In genomic region chr3:52828473-52828872, GRCm38 (mm10) we compare ENCODE assay signal across 21 mouse cellular contexts.
"Had no signal": no experiment of that assay in that cellular context is flagged by ENCODE, and none has a peak within 500 bp of the region (broad histone marks: within the 10 kb centered on the region; RNA-seq: fewer than 3 reads in every experiment).

No protein-coding gene starts in this region.

- DNase-seq: lung, adult 18-20 months; lung, embryonic 14.5 days; lung, postnatal 10 days; lung, postnatal 4 days; midbrain, embryonic 14.5 days; retina, postnatal 1 day; right cerebral cortex, adult 18-20 months; right cerebral cortex, postnatal 25 days; right cerebral cortex, postnatal 4 days; spleen, adult 18-20 months; thymus, adult 18-20 months; thymus, postnatal 14 days; thymus, postnatal 36 days had no signal

- H3K9me3 ChIP-seq: liver, embryonic 15.5 days; megakaryocyte, embryonic 14.5 days; midbrain, embryonic 10.5 days; midbrain, embryonic 12.5 days; neural tube, embryonic 13.5 days; neural tube, embryonic 15.5 days had no signal

- H3K4me3 ChIP-seq: liver, embryonic 15.5 days; megakaryocyte, embryonic 14.5 days; midbrain, embryonic 10.5 days; midbrain, embryonic 12.5 days; myocyte; neural tube, embryonic 13.5 days; neural tube, embryonic 15.5 days had no signal

- H3K4me1 ChIP-seq: liver, embryonic 15.5 days; megakaryocyte, embryonic 14.5 days; midbrain, embryonic 12.5 days; neural tube, embryonic 13.5 days; neural tube, embryonic 15.5 days had no signal

- H3K9ac ChIP-seq: liver, embryonic 15.5 days; lung, embryonic 14.5 days; midbrain, embryonic 12.5 days; neural tube, embryonic 13.5 days; neural tube, embryonic 15.5 days had no signal

- ATAC-seq: midbrain, embryonic 16.5 days had no signal

- H3K27me3 ChIP-seq: liver, embryonic 15.5 days; midbrain, embryonic 12.5 days; neural tube, embryonic 15.5 days had no signal

- H3K4me2 ChIP-seq: liver, embryonic 15.5 days; lung, embryonic 14.5 days; midbrain, embryonic 12.5 days; neural tube, embryonic 13.5 days; neural tube, embryonic 15.5 days had no signal

- H3K36me3 ChIP-seq: liver, embryonic 15.5 days; midbrain, embryonic 10.5 days; midbrain, embryonic 12.5 days; neural tube, embryonic 13.5 days; neural tube, embryonic 15.5 days had no signal

- H3K27ac ChIP-seq: liver, embryonic 15.5 days; midbrain, embryonic 10.5 days; midbrain, embryonic 12.5 days; neural tube, embryonic 13.5 days; neural tube, embryonic 15.5 days had no signal
